Mouse (Mus musculus) G1E (cell line): ENCODE data around the gene Kif3c.

Experiments used
- CTCF ChIP-seq: IDR thresholded peaks from 2 replicates; pipeline ENCODE4 v1.5.1; 2012; ENCODE audit warnings: low read depth, low read length, inconsistent platforms, mixed read lengths
- GATA1 ChIP-seq: IDR thresholded peaks from 2 replicates; pipeline ENCODE4 v1.6.1; 2012; ENCODE audit warnings: borderline replicate concordance, low read length, inconsistent platforms, mixed read lengths
- TAL1 ChIP-seq: conservative IDR thresholded peaks from 2 replicates; pipeline ENCODE4 v1.6.1; 2012; ENCODE audit warnings: low read depth, low read length, inconsistent platforms, mixed read lengths

GRCm38 (mm10) chr12:3427067-3427889 is 62.3 kb downstream of the Kif3c start:
- no peak for TF ChIP-seq GATA1
- no peak for TF ChIP-seq CTCF
- no peak for TF ChIP-seq TAL1
